In the genomic region with DNA sequence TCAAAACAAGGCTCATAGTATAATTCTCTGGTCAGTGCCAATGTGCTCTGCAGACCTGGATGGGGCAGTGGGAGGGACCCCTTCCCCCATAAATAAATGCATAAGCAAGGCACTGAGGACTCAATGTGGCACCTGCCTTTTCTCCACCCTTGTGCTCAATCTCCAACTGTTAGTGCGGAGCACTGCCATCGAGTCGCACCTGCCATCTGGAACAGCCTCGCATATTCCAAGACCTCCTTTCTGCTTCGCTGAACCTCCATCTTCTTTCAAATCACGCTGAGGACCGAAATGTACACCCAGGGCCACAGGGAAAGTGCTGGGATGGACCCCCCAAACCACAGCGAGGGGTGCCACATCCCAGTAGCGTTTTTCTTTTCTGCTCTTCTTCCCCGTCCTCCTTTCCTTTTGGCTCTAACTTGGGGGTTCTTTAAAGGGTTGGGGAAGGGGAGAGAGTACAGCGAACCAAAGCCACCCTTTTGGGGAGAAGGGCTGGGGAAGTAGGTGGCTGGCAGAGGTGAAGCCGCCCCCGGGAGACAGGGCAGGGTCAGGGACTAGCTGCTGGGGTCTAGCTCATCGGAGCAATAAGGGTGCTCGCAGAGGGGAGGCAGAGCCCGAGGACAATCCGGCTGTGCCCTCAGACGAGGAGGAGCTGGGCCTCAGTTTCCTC, we compare ENCODE assay signal across 8 mouse cellular contexts. TPM values are rescaled to one million over a fixed set of nuclear protein-coding genes. Genes with fewer than 3 reads are reported as not detected.
DNase-seq lines count a peak whose midpoint lies in the region; ATAC-seq and TF ChIP-seq lines count a peak whose summit lies in the region.

No protein-coding gene starts in this region.

- no peaks in the 10 kb centered on the region for H3K9me3 ChIP-seq in heart, embryonic 15.5 days (replicated peaks)
- H3K9me3 ChIP-seq in forebrain, embryonic 13.5 days (replicated peaks): no peaks in the 10 kb centered on the region
- H3K9me3 ChIP-seq in liver, postnatal 0 days (ENCODE audit: low read length): no peaks in the 10 kb centered on the region

- peaks cover 53% of the 10 kb centered on the region for H3K4me1 ChIP-seq in heart, embryonic 15.5 days (replicated peaks)
- H3K4me1 ChIP-seq in bone marrow macrophage, adult 2 months (ENCODE audit: control insufficient read depth, insufficient read depth, low read length): peaks cover 48% of the 10 kb centered on the region
- peaks cover 49% of the 10 kb centered on the region for H3K4me1 ChIP-seq in forebrain, embryonic 13.5 days
- peaks cover 66% of the 10 kb centered on the region for H3K4me1 ChIP-seq in liver, postnatal 0 days (ENCODE audit: insufficient read depth)

- H3K27me3 ChIP-seq in heart, embryonic 15.5 days: 0 out of 2 replicates have a peak, but pooled peaks cover 2% of the 10 kb centered on the region
- 0 out of 2 replicates have a peak, but pooled peaks cover 8% of the 10 kb centered on the region for H3K27me3 ChIP-seq in forebrain, embryonic 13.5 days
- no peaks in the 10 kb centered on the region for H3K27me3 ChIP-seq in liver, postnatal 0 days (ENCODE audit: insufficient read depth, low read length)

- H3K27ac ChIP-seq in heart, embryonic 15.5 days: peak overlapping the region; percentile 59; the same call in 1 of the 2 replicates
- no peak overlapping the region for H3K27ac ChIP-seq in bone marrow macrophage, adult 2 months (ENCODE audit: insufficient read depth, low read depth, low read length)
- H3K27ac ChIP-seq in forebrain, embryonic 13.5 days: peak overlapping the region; percentile 96
- H3K27ac ChIP-seq in liver, postnatal 0 days (ENCODE audit: low read depth): peak overlapping the region; percentile 91

- TF ChIP-seq POLR2A in bone marrow macrophage, adult 2 months (IDR thresholded peaks at IDR 0.05; ENCODE audit: borderline replicate concordance, low read depth, low read length): no peak

- 23% methylated on average over 18 of the region's 18 CpGs for WGBS in heart, embryonic 15.5 days
- 5% methylated on average over 18 of the region's 18 CpGs for WGBS in forebrain, embryonic 13.5 days
- WGBS in liver, postnatal 0 days (ENCODE audit: insufficient replicate concordance): 33% methylated on average over 18 of the region's 18 CpGs

- TF ChIP-seq EP300 in liver, postnatal 0 days (IDR thresholded peaks at IDR 0.05; ENCODE audit: low read depth): no peak

- intact Hi-C loops in heart, postnatal 14 days (cut with DNase I): no loop called here

- peak overlapping the region; percentile 65 for H3K4me3 ChIP-seq in heart, embryonic 15.5 days
- H3K4me3 ChIP-seq in bone marrow macrophage, adult 2 months (ENCODE audit: insufficient read depth, low read length): peak overlapping the region; percentile 30
- peak overlapping the region; percentile 51 for H3K4me3 ChIP-seq in forebrain, embryonic 13.5 days
- peak overlapping the region; percentile 75 for H3K4me3 ChIP-seq in liver, postnatal 0 days (ENCODE audit: low read depth, low read length)

- no peak for ATAC-seq in heart, embryonic 15.5 days (replicated peaks; ENCODE audit: insufficient number of reproducible peaks, insufficient read depth, low FRiP score, low read depth)
- peak; percentile 5; the same call in 1 of the 2 replicates for ATAC-seq in forebrain, embryonic 13.5 days
- ATAC-seq in liver, postnatal 0 days: no peak
- ATAC-seq in CD4-positive, CD25-positive, alpha-beta regulatory T cell, adult 4 months: no peak

- peak overlapping the region; percentile 66 for H3K9ac ChIP-seq in heart, embryonic 15.5 days
- H3K9ac ChIP-seq in forebrain, embryonic 13.5 days: peak overlapping the region; percentile 76
- H3K9ac ChIP-seq in liver, postnatal 0 days (replicated peaks): peak overlapping the region; percentile 72

- H3K36me3 ChIP-seq in heart, embryonic 15.5 days: no peaks in the 10 kb centered on the region
- no peaks in the 10 kb centered on the region for H3K36me3 ChIP-seq in forebrain, embryonic 13.5 days (ENCODE audit: poor library complexity, severe bottlenecking)
- H3K36me3 ChIP-seq in liver, postnatal 0 days (replicated peaks; ENCODE audit: insufficient read depth, low read length): no peaks in the 10 kb centered on the region

- TF ChIP-seq CTCF in bone marrow macrophage, adult 2 months (IDR thresholded peaks at IDR 0.05; ENCODE audit: low read depth, low read length): no peak
- TF ChIP-seq CTCF in liver, postnatal 0 days (IDR thresholded peaks at IDR 0.05; ENCODE audit: low read depth): no peak

- H3K4me2 ChIP-seq in heart, embryonic 15.5 days: peak overlapping the region; percentile 93
- peak overlapping the region; percentile 81 for H3K4me2 ChIP-seq in forebrain, embryonic 13.5 days
- peak overlapping the region; percentile 94 for H3K4me2 ChIP-seq in liver, postnatal 0 days (ENCODE audit: low read depth, low read length)

- DNase-seq in heart, postnatal 14 days: no peak
- DNase-seq in liver, postnatal 0 days: no peak
- DNase-seq in T-cell, adult 2 months (ENCODE audit: low spot score): no peak
- DNase-seq in gastrocnemius, adult 18-20 months (ENCODE audit: low spot score): no peak

RNA-seq across cellular contexts. Expression of gene 4930404H24Rik, which starts 0.9 kb away (rescaled TPM):
- polyA plus RNA-seq in heart, embryonic 15.5 days (2015; fragmentation: Nextera tagmentation; extraction: Ambion mirVana): not detected in 2 replicates
- total RNA-seq in heart, postnatal 14 days (2021): not detected
- polyA plus RNA-seq in bone marrow macrophage, adult 2 months (2012; ENCODE audit: insufficient read depth, insufficient read length, missing spikeins): not detected in 2 replicates
- polyA plus RNA-seq in forebrain, embryonic 13.5 days (2015; fragmentation: Nextera tagmentation; extraction: Ambion mirVana): not detected in 2 replicates
- polyA plus RNA-seq in liver, postnatal 0 days (2015; fragmentation: Nextera tagmentation; extraction: Ambion mirVana): not detected in 2 replicates
- not detected for polyA plus RNA-seq in CD4-positive, CD25-positive, alpha-beta regulatory T cell, adult 4 months (2017; shearing (Covaris generic))
- not detected for total RNA-seq in gastrocnemius, adult 18-20 months (2021)

RNA-seq across cellular contexts. Expression of gene Nol4l, which starts 38.1 kb away (rescaled TPM):
- 6.9 and 10.9 TPM in 2 replicates for polyA plus RNA-seq in heart, embryonic 15.5 days (2015; fragmentation: Nextera tagmentation; extraction: Ambion mirVana)
- 1 to 10 TPM; 6.2 to 6.4 TPM for total RNA-seq in heart, postnatal 14 days (2021)
- 15.9 and 19.2 TPM in 2 replicates for polyA plus RNA-seq in bone marrow macrophage, adult 2 months (2012; ENCODE audit: insufficient read depth, insufficient read length, missing spikeins)
- polyA plus RNA-seq in forebrain, embryonic 13.5 days (2015; fragmentation: Nextera tagmentation; extraction: Ambion mirVana): 32.1 and 36.7 TPM in 2 replicates
- polyA plus RNA-seq in liver, postnatal 0 days (2015; fragmentation: Nextera tagmentation; extraction: Ambion mirVana): 1.7 and 1.9 TPM in 2 replicates
- polyA plus RNA-seq in CD4-positive, CD25-positive, alpha-beta regulatory T cell, adult 4 months (2017; shearing (Covaris generic)): 1 to 10 TPM; 3.5 to 5.2 TPM
- under 1 TPM; 0.46 to 0.97 TPM for total RNA-seq in gastrocnemius, adult 18-20 months (2021)
